Mouse (Mus musculus) midbrain, embryonic 10.5 days (tissue): ENCODE measurements around the gene C1ql1. TPM values are rescaled to one million over a fixed set of nuclear protein-coding genes. Genes with fewer than 3 reads are reported as not detected.
A peak's percentile ranks its signal among the peaks of the same experiment; 100 is the strongest.

ENCODE experiments used
- DNase-seq: peaks from one replicate; pipeline ENCODE4 v3.0.0-alpha.2; 2017; ENCODE audit warnings: low spot score
- H3K27ac ChIP-seq: fragments of 300-500 bp; sonication (generic); replicated peaks from 2 replicates; pipeline ENCODE4 v1.5.1; 2016; ENCODE audit warnings: mild to moderate bottlenecking
- H3K27me3 ChIP-seq: fragments of 300-500 bp; sonication (generic); 2 replicates; pipeline ENCODE4 v1.6.1; 2016; ENCODE audit warnings: low read depth, mild to moderate bottlenecking; ENCODE audit not compliant: poor library complexity, severe bottlenecking
- H3K36me3 ChIP-seq: fragments of 300-500 bp; sonication (generic); 2 replicates; pipeline ENCODE4 v1.6.1; 2016; ENCODE audit warnings: mild to moderate bottlenecking, moderate library complexity
- H3K4me1 ChIP-seq: fragments of 300-500 bp; sonication (generic); 2 replicates; pipeline ENCODE4 v1.6.1; 2016
- H3K4me3 ChIP-seq: fragments of 300-500 bp; sonication (generic); 2 replicates; pipeline ENCODE4 v1.5.1; 2016; ENCODE audit warnings: mild to moderate bottlenecking, moderate library complexity
- H3K9me3 ChIP-seq: fragments of 300-500 bp; sonication (generic); replicated peaks from 2 replicates; pipeline ENCODE4 v1.6.1; 2016; ENCODE audit warnings: mild to moderate bottlenecking
- WGBS: fragments of 180-500 bp; shearing (Covaris S2); methylation state at CpG from one replicate; pipeline ENCODE4 v1.1.7; 2016; 5-methylcytosine and 5-hydroxymethylcytosine counted together
- polyA plus RNA-seq: library from polyadenylated mRNA; unstranded; fragments of >200 nt; fragmentation: Nextera tagmentation; extraction: Ambion mirVana; gene quantifications from 2 replicates; pipeline ENCODE4 v1.2.1, GENCODE M21; 2016

C1ql1 gene
- polyA plus RNA-seq, 1 experiment from 2014 or later = 3.0 TPM

DNA sequence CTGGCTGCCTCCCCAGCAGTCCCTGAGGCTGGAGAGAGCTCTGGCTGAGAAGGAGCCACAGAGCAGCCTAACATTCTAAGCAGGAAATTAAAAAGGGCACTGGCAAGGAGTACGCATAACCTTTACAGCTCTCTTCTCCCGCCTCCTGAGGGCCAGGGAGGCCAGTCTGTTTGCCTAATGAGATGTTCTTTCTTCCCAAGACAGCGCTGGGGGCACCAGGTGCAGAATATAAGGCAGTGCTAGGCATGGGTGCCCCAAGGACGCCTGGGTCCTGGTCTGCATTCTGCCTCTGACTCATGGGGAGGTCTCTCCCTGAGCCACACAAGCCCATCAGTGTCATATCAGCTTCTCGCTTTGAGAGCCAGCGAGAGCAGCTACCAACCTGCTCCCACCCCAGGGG lies 25.0 kb downstream of the C1ql1 start:
- H3K36me3 ChIP-seq = peaks cover 49% of the 10 kb centered on the region
- 91% methylated on average over 6 of the region's 6 CpGs for WGBS
- no peak overlapping the region; the same call in 1 of the 2 replicates for H3K4me3 ChIP-seq
- no peaks in the 10 kb centered on the region for H3K9me3 ChIP-seq
- peaks cover 42% of the 10 kb centered on the region for H3K4me1 ChIP-seq
- no peaks in the 10 kb centered on the region for H3K27me3 ChIP-seq
- no peak for DNase-seq
- peak overlapping the region; percentile 18; the same call in 1 of the 2 replicates for H3K27ac ChIP-seq

DNA sequence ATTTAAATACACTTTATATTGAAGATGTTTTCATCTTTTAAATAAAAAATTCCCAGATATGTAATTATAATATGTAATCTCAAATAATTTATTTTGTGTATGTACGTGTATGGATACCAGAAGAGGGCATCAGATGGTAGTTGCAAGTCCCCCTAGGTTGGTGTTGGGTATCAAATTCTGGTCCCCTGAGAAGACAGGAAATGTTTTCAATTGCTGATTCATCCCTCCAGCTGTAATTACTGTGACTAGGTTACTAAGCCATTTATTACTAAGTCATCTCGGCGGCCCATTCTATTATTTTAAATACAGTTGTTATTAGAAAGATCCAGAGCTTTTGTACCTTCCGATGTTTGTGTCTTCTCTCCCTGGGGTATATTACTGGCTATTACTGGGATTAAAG lies 28.4 kb downstream of the C1ql1 start:
- no peak for DNase-seq
- H3K27ac ChIP-seq = no peak overlapping the region
- H3K9me3 ChIP-seq = no peaks in the 10 kb centered on the region
- H3K4me3 ChIP-seq = no peak overlapping the region
- peaks cover 83% of the 10 kb centered on the region for H3K36me3 ChIP-seq
- H3K4me1 ChIP-seq = peaks cover 19% of the 10 kb centered on the region
- H3K27me3 ChIP-seq = no peaks in the 10 kb centered on the region
- 96% methylated on average over 4 of the region's 4 CpGs for WGBS

DNA sequence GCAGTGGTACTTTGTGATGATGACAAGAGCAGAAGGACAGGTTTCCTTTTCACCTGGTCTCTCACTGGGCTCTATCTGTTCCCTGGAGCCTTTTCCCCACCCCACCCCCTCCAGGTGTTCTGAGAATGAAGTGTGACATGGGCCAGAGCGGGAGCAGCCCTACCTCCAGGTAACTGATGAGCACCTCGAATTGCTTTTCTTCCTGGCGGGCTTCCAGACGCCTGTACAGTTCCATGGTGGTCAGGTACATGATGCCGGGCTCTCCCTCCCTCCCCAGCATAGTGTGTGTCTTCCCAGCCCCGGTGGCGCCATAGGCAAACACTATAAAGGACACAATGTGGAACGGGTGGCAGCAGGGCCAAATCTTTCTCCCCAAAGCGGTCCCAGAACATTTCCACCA lies 31.1 kb downstream of the C1ql1 start:
- Histone ChIP-seq H3K9me3 (no peaks in the 10 kb centered on the region), H3K27me3 (no peaks in the 10 kb centered on the region), H3K27ac (no peak overlapping the region), H3K4me1 (no peaks in the 10 kb centered on the region), H3K4me3 (no peak overlapping the region), H3K36me3 (peaks cover 83% of the 10 kb centered on the region)
- DNase-seq = no peak
- WGBS = 88% methylated on average over 9 of the region's 9 CpGs

DNA sequence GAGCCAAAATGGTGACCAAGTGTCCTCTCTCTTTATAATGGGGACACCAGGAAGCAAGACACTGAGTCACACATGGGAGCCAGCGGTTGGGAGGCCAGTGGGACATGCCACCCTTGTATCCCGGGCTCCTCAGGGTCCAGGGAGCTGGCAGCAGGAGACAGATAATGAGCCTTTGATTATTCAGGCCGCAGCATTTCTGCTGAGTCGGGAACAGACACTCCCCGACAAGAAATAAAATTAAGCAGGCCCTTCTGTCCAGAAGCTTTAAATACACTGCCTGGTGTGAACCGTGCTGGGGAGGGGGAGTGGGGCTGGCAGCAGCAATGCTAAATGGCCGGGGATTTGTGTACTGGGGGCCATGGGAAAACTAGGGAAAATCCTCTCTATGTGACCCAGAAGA lies 35.1 kb downstream of the C1ql1 start:
- Histone ChIP-seq H3K9me3 (no peaks in the 10 kb centered on the region), H3K4me1 (no peaks in the 10 kb centered on the region), H3K27ac (no peak overlapping the region), H3K27me3 (no peaks in the 10 kb centered on the region), H3K4me3 (no peak overlapping the region), H3K36me3 (peaks cover 100% of the 10 kb centered on the region)
- DNase-seq = no peak
- WGBS = 89% methylated on average over 7 of the region's 7 CpGs

DNA sequence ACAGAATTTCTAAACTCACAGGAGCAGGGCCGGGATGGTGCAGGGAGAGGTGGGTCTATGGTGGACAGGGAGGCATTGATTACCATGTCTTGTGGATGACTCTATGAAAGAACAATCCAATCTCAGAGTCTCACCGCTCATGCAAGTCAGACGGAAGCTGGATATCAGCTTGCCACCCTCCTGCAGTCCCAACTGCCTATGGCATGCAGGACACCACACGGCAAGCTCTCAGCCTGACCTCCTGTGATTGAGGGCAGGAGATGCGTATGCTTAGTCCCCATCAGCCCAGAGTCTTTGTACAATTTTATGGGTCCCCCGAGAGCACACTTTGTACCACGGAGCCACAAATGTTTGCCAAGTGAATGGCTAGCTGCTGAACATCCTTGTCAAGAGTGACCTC lies 42.8 kb downstream of the C1ql1 start:
- H3K4me3 ChIP-seq = no peak overlapping the region
- WGBS = 84% methylated on average over 7 of the region's 7 CpGs

DNA sequence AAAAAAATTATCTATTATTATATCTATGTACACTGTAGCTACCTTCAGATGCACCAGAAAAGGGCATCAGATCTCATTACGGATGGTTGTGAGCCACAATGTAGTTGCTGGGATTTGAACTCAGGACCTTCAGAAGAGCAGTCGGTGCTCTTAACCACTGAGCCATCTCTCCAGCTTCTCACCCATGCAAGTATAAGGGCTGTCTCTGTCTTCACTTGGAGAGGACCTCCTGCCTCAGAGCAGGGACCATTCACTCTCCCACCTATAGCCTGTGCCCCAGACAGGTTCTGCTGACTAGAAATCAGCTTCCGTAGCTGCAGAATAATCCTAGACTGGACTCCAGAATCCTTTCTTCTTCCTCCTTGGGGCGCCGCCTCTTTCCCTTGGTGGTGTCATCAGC lies 44.4 kb downstream of the C1ql1 start:
- no peaks in the 10 kb centered on the region for H3K9me3 ChIP-seq
- 89% methylated on average over 5 of the region's 5 CpGs for WGBS
- peaks cover 12% of the 10 kb centered on the region for H3K4me1 ChIP-seq
- no peak for DNase-seq
- peaks cover 29% of the 10 kb centered on the region for H3K36me3 ChIP-seq
- H3K4me3 ChIP-seq = no peak overlapping the region
- H3K27me3 ChIP-seq = peaks cover 18% of the 10 kb centered on the region
- H3K27ac ChIP-seq = no peak overlapping the region

More for the DNA sequence above, 42.8 kb downstream of the C1ql1 start:
- Histone ChIP-seq H3K9me3 (no peaks in the 10 kb centered on the region), H3K27me3 (peaks cover 4% of the 10 kb centered on the region; the same call in 1 of the 2 replicates), H3K27ac (no peak overlapping the region), H3K36me3 (peaks cover 45% of the 10 kb centered on the region), H3K4me1 (peaks cover 9% of the 10 kb centered on the region; the same call in 1 of the 2 replicates)
- DNase-seq = no peak

DNA sequence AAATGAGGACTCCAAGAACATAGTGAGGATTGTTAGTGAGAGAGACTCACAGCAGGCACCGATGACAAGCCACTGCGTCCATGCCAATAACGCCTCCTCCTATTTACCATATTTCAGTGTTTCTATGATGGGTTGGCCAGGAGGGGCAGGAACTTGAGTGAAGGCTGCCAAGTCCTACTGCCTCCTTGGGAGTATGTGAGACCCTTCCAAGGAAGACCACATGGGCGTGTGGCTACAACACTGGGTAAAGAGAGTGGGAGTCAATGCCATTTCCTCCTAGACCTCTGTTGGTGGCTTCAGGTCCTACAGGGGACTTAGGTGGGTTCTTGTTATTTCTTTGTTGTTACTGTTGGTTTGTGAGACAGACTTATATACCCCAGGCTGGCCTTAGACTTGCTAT lies 45.3 kb downstream of the C1ql1 start:
- no peak overlapping the region for H3K27ac ChIP-seq
- no peak for DNase-seq
- peaks cover 27% of the 10 kb centered on the region for H3K27me3 ChIP-seq
- H3K9me3 ChIP-seq = no peaks in the 10 kb centered on the region
- H3K36me3 ChIP-seq = peaks cover 20% of the 10 kb centered on the region
- no peak overlapping the region for H3K4me3 ChIP-seq
- peaks cover 12% of the 10 kb centered on the region for H3K4me1 ChIP-seq
- WGBS = 75% methylated on average over 4 of the region's 4 CpGs

DNA sequence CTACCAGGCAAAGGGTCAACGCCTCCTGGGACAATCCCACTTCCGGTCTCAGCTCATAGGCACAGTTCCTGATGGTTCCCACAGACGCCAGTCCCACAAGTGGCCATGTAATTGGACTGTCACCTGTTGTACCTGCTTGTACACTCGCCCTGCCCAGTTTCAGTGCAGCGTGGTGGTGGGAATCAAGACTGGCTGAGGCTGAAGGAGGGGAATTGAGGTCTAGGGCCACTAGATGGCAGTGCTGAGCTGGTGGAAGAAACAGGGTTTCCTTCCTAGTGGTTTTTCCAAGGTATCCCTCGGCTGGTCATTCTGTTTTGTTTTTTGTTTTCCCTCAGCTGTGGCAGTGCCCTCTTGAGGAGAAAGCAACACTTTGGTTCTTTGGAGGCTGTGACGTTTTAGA lies 45.7 kb downstream of the C1ql1 start, which contains the start of gene Gfap:
TSS of gene Gfap (minus strand) at position 150 of the 400 bp plus-strand sequence.
- H3K4me1 ChIP-seq = peaks cover 12% of the 10 kb centered on the region
- no peaks in the 10 kb centered on the region for H3K9me3 ChIP-seq
- peaks cover 32% of the 10 kb centered on the region for H3K27me3 ChIP-seq
- DNase-seq = peak; percentile 82
- H3K27ac ChIP-seq = no peak within 1 kb of the TSS
- H3K36me3 ChIP-seq = peaks cover 16% of the 10 kb centered on the region
- WGBS = 12% methylated on average over 7 of the region's 7 CpGs
- H3K4me3 ChIP-seq = no peak within 1 kb of the TSS

DNA sequence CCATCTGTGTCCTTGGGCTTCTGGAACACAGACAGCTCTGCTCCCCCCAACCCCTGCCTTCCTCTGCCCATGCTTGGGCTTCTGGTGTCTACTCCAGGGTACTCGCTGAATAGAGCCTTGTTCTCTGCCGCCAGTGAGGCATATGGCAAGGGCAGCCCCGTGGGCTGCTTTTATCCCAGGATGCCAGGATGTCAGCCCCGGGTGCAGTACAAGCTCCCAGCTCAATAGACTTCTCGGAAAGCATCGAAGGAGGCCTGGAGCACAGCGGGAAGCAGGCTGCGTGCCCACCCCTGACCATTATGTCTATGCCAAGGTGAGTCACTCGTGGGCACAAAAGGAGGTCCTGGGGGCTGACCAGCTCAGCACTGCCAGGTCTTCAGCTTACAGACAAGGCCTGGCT lies 48.1 kb downstream of the C1ql1 start:
- Histone ChIP-seq H3K9me3 (no peaks in the 10 kb centered on the region), H3K27ac (0 out of 2 replicates have a peak overlapping the region, but pooled peaks have one; percentile 30), H3K27me3 (peaks cover 55% of the 10 kb centered on the region), H3K4me1 (peaks cover 16% of the 10 kb centered on the region), H3K4me3 (no peak overlapping the region), H3K36me3 (no peaks in the 10 kb centered on the region)
- no peak for DNase-seq
- 80% methylated on average over 9 of the region's 9 CpGs for WGBS

DNA sequence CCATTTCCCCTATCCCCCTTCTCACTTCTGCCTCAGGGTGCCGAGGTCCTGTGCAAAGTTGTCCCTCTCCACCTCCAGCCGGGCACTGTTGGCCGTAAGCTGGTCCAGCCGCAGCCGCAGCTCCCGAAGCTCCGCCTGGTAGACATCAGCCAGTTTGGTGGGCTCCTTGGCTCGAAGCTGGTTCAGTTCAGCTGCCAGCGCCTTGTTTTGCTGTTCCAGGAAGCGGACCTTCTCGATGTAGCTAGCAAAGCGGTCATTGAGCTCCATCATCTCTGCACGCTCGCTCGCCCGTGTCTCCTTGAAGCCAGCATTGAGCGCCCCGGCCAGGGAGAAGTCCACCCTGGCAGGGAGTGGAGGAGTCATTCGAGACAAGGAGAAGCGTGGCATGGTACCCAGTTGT lies 49.8 kb downstream of the C1ql1 start:
- H3K27ac ChIP-seq = no peak overlapping the region
- peaks cover 18% of the 10 kb centered on the region for H3K4me1 ChIP-seq
- no peak overlapping the region for H3K4me3 ChIP-seq
- WGBS = 81% methylated on average over 20 of the region's 20 CpGs
- DNase-seq = no peak
- no peaks in the 10 kb centered on the region for H3K36me3 ChIP-seq
- peaks cover 73% of the 10 kb centered on the region for H3K27me3 ChIP-seq
- H3K9me3 ChIP-seq = no peaks in the 10 kb centered on the region

DNA sequence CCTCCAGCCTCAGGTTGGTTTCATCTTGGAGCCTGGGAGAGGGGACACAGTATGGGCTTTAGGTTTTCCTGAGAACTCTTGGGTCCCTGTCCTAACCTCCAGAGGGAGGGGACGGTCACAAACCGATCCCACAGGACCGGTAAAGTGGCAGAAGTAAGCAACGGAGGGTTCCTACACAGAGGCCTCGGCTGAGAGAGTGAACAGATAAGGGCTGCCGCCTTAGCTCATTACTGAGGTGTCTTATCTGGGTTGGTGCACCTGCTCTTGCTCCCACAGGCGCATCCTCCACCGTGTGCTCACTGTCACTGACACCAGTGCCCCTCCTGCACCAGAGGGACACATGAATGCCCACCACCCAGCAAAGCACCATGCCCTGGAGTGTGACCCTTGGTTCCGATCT lies 50.7 kb downstream of the C1ql1 start:
- Histone ChIP-seq H3K4me1 (peaks cover 14% of the 10 kb centered on the region), H3K4me3 (no peak overlapping the region), H3K27ac (no peak overlapping the region), H3K27me3 (peaks cover 81% of the 10 kb centered on the region), H3K36me3 (no peaks in the 10 kb centered on the region), H3K9me3 (no peaks in the 10 kb centered on the region)
- 79% methylated on average over 9 of the region's 9 CpGs for WGBS
- DNase-seq = no peak

DNA sequence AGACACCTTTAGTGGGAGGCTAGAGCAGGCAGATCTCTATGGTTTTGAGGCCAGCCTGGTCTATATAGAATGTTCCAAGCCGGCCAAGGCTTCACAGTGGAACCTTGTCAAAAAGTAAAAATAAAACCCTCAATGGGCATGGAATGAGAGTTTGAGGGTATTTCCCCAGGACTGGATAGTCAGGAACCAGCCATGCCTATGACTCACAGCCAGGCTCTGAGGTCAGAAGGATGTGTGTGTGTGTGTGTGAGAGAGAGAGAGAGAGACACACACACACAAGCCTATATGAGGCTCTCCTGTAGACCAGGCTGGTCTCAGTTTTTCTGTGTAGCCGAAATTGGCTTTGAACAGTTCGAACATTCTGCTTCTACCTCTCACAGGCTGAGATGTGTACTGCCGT lies 51.8 kb downstream of the C1ql1 start:
- DNase-seq = no peak
- peaks cover 83% of the 10 kb centered on the region for H3K27me3 ChIP-seq
- WGBS = 89% methylated on average over 4 of the region's 4 CpGs
- no peaks in the 10 kb centered on the region for H3K9me3 ChIP-seq
- H3K4me1 ChIP-seq = peaks cover 14% of the 10 kb centered on the region
- H3K36me3 ChIP-seq = no peaks in the 10 kb centered on the region
- H3K27ac ChIP-seq = no peak overlapping the region
- no peak overlapping the region for H3K4me3 ChIP-seq

DNA sequence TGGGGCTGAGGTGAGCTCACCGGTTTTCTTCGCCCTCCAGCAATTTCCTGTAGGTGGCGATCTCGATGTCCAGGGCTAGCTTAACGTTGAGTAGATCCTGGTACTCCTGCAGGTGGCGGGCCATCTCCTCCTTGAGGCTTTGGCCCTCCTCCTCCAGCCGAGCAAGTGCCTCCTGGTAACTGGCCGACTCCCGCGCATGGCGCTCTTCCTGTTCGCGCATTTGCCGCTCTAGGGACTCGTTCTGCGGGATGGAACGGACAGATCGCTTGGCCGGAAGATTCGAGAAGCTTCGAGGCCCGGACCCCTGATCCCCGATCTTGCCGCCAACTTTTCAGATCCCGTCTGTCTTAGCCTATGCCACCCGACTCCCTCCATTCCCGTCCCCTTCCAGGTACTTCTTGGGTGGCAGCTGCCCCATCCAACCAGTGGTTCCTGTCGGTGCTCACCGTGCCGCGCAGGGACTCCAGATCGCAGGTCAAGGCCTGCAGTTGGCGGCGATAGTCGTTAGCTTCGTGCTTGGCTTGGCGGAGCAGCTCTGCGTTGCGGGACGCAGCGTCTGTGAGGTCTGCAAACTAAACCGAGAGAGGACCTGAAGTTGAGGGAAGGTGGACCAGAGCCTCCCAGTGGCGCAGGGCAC lies 53.4 kb downstream of the C1ql1 start:
- peaks cover 16% of the 10 kb centered on the region for H3K4me1 ChIP-seq
- H3K9me3 ChIP-seq = no peaks in the 10 kb centered on the region
- peak; percentile 68 for DNase-seq
- 3% methylated on average over 43 of the region's 43 CpGs for WGBS
- H3K27me3 ChIP-seq = peaks cover 74% of the 10 kb centered on the region
- peak overlapping the region; percentile 45 for H3K4me3 ChIP-seq
- peak overlapping the region; percentile 67 for H3K27ac ChIP-seq
- H3K36me3 ChIP-seq = no peaks in the 10 kb centered on the region
